In genomic region chr3:101010589-101011202, GRCm38 (mm10) we compare ENCODE assay signal across 13 mouse cellular contexts. TPM values are rescaled to one million over a fixed set of nuclear protein-coding genes. Genes with fewer than 3 reads are reported as not detected.
DNase-seq lines count a peak whose midpoint lies in the region; ATAC-seq and TF ChIP-seq lines count a peak whose summit lies in the region.
"Had no signal": no experiment of that assay in that cellular context is flagged by ENCODE, and none has a peak within 500 bp of the region (broad histone marks: within the 10 kb centered on the region; RNA-seq: fewer than 3 reads in every experiment).

No protein-coding gene starts in this region.

- no peak overlapping the region for H3K4me2 ChIP-seq in midbrain, embryonic 15.5 days
- H3K4me2 ChIP-seq: heart, embryonic 15.5 days; neural tube, embryonic 12.5 days had no signal

- no peaks in the 10 kb centered on the region for H3K9me3 ChIP-seq in midbrain, embryonic 15.5 days
- H3K9me3 ChIP-seq: heart, embryonic 15.5 days; neural tube, embryonic 12.5 days had no signal

- no peaks in the 10 kb centered on the region for H3K27me3 ChIP-seq in liver, adult 2 months (ENCODE audit: control insufficient read depth, insufficient read depth, low read length)
- H3K27me3 ChIP-seq in midbrain, embryonic 15.5 days (replicated peaks) = no peaks in the 10 kb centered on the region
- H3K27me3 ChIP-seq: heart, embryonic 15.5 days; neural tube, embryonic 12.5 days had no signal

- no peak for TF ChIP-seq CTCF in liver, adult 2 months (IDR thresholded peaks at IDR 0.05; ENCODE audit: low read depth, low read length)

- ATAC-seq in granulocyte monocyte progenitor cell, adult 5-6 weeks (replicated peaks; ENCODE audit: poor library complexity, severe bottlenecking) = peak; percentile 87
- peak; percentile 92 for ATAC-seq in monocyte, adult 5-6 weeks (replicated peaks; ENCODE audit: insufficient number of reproducible peaks, low FRiP score, low TSS enrichment, poor library complexity, severe bottlenecking)
- ATAC-seq in midbrain, embryonic 15.5 days (replicated peaks) = no peak
- ATAC-seq: forebrain, embryonic 14.5 days had no signal

- no peak overlapping the region for H3K27ac ChIP-seq in liver, adult 2 months (replicated peaks; ENCODE audit: insufficient read depth, low read depth, low read length)
- H3K27ac ChIP-seq in midbrain, embryonic 15.5 days = no peak overlapping the region
- H3K27ac ChIP-seq: heart, embryonic 15.5 days; neural tube, embryonic 12.5 days had no signal

- H3K4me3 ChIP-seq in liver, adult 2 months (ENCODE audit: insufficient read depth, low read depth, low read length) = no peak overlapping the region
- no peak overlapping the region for H3K4me3 ChIP-seq in midbrain, embryonic 15.5 days
- H3K4me3 ChIP-seq: heart, embryonic 15.5 days; neural tube, embryonic 12.5 days had no signal

- TF ChIP-seq POLR2A in liver, adult 2 months (IDR thresholded peaks at IDR 0.05; ENCODE audit: extremely low read depth, insufficient read depth, low read length) = no peak

- H3K79me2 ChIP-seq in liver, adult 2 months (ENCODE audit: control insufficient read depth, insufficient read depth, low read length) = no peaks in the 10 kb centered on the region

- no peaks in the 10 kb centered on the region for H3K36me3 ChIP-seq in liver, adult 2 months (ENCODE audit: control insufficient read depth, insufficient read depth, low read length)
- H3K36me3 ChIP-seq in midbrain, embryonic 15.5 days (replicated peaks) = no peaks in the 10 kb centered on the region
- H3K36me3 ChIP-seq: heart, embryonic 15.5 days; neural tube, embryonic 12.5 days had no signal

- peak; percentile 7 for DNase-seq in liver, adult 2 months (ENCODE audit: extremely low read depth, low read depth, low spot score)
- no peak for DNase-seq in liver
- DNase-seq in CD4-positive, CD25-positive, alpha-beta regulatory T cell, adult 2 months (ENCODE audit: low read depth, low spot score) = peak; percentile 78
- DNase-seq in thymus, postnatal 36 days = no peak
- no peak for DNase-seq in thymus, postnatal 4 days
- DNase-seq: gastrocnemius, postnatal 25 days; right cerebral cortex, adult 18-20 months had no signal

- H3K9ac ChIP-seq in liver, adult 2 months (ENCODE audit: low read depth, low read length) = no peak overlapping the region
- no peak overlapping the region for H3K9ac ChIP-seq in midbrain, embryonic 15.5 days
- H3K9ac ChIP-seq: heart, embryonic 15.5 days; neural tube, embryonic 12.5 days had no signal

- 79% methylated on average over 4 of the region's 4 CpGs for WGBS in liver, adult 2 months
- 95% methylated on average over 4 of the region's 4 CpGs for WGBS in midbrain, embryonic 15.5 days

- H3K4me1 ChIP-seq in liver, adult 2 months (ENCODE audit: control insufficient read depth, insufficient read depth, low read length) = no peaks in the 10 kb centered on the region
- no peaks in the 10 kb centered on the region for H3K4me1 ChIP-seq in midbrain, embryonic 15.5 days
- H3K4me1 ChIP-seq: neural tube, embryonic 12.5 days had no signal

RNA-seq across cellular contexts. Expression of gene Cd101, which starts 18.7 kb away (rescaled TPM):
- under 0.01 TPM in 1 of 2 replicates, not detected in the other for total RNA-seq in liver, adult 2 months (2014; rRNA removed)
- polyA plus RNA-seq in liver, adult 2 months (2012; rRNA removed) = 0.06 and 0.07 TPM in 2 replicates
- not detected in 2 replicates for total RNA-seq in granulocyte monocyte progenitor cell, adult 5-6 weeks (2014; fragmentation: Nextera tagmentation)
- total RNA-seq in granulocyte monocyte progenitor cell, adult 5-6 weeks (2017) = 0.17 and 0.36 TPM in 2 replicates
- total RNA-seq in monocyte, adult 5-6 weeks (2017) = 0.75 to 1.5 TPM (median 1.1 TPM) in 3 replicates
- polyA plus RNA-seq in midbrain, embryonic 15.5 days (2015; fragmentation: Nextera tagmentation; extraction: Ambion mirVana) = 0.05 TPM in 1 of 2 replicates, not detected in the other
- polyA plus RNA-seq: forebrain, embryonic 14.5 days had no signal

RNA-seq across cellular contexts. Expression of gene Ttf2, which starts 41.2 kb away (rescaled TPM):
- 2.6 TPM in 2 replicates for total RNA-seq in liver, adult 2 months (2014; rRNA removed)
- 1.3 and 1.9 TPM in 2 replicates for polyA plus RNA-seq in liver, adult 2 months (2012; rRNA removed)
- 21.3 and 23.5 TPM in 2 replicates for total RNA-seq in granulocyte monocyte progenitor cell, adult 5-6 weeks (2014; fragmentation: Nextera tagmentation)
- total RNA-seq in granulocyte monocyte progenitor cell, adult 5-6 weeks (2017) = 29.0 and 29.2 TPM in 2 replicates
- 7.4 to 18.3 TPM (median 8.6 TPM) in 3 replicates for total RNA-seq in monocyte, adult 5-6 weeks (2017)
- 3.9 and 4.3 TPM in 2 replicates for polyA plus RNA-seq in midbrain, embryonic 15.5 days (2015; fragmentation: Nextera tagmentation; extraction: Ambion mirVana)

Comparison
In these comparisons a context has a peak if more than half of its experiments do, and no peak if none do; other contexts are left out.
1. DNase-seq: peak in liver, adult 2 months (single experiment) and CD4-positive, CD25-positive, alpha-beta regulatory T cell, adult 2 months (single experiment); none in liver (single experiment), thymus, postnatal 36 days (0 of 2) and thymus, postnatal 4 days (single experiment).